9 mouse cellular contexts compared by ENCODE assay signal in genomic region chr4:32923436-32923835, GRCm38 (mm10). TPM values are rescaled to one million over a fixed set of nuclear protein-coding genes. Genes with fewer than 3 reads are reported as not detected.
A peak's percentile ranks its signal among the peaks of the same experiment; 100 is the strongest.
DNase-seq lines count a peak whose midpoint lies in the region; ATAC-seq and TF ChIP-seq lines count a peak whose summit lies in the region.
"Had no signal": no experiment of that assay in that cellular context is flagged by ENCODE, and none has a peak within 500 bp of the region (broad histone marks: within the 10 kb centered on the region; RNA-seq: fewer than 3 reads in every experiment).

No protein-coding gene starts in this region.

- WGBS in embryonic facial prominence, embryonic 13.5 days = 6% methylated on average over 10 of the region's 10 CpGs
- 15% methylated on average over 10 of the region's 10 CpGs for WGBS in limb, embryonic 11.5 days

- H3K4me1 ChIP-seq in ES-E14 (ENCODE audit: control insufficient read depth in 2 of 2, insufficient read depth in 2 of 2, low read length in 2 of 2, poor library complexity in 1 of 2) = peaks cover 4 to 14% of the 10 kb centered on the region in 2 experiments; a peak in 2 of 4 replicates
- H3K4me1 ChIP-seq in embryonic facial prominence, embryonic 13.5 days = peaks cover 17% of the 10 kb centered on the region
- H3K4me1 ChIP-seq in limb, embryonic 11.5 days (ENCODE audit: control insufficient read depth, insufficient read depth, low read length) = no peaks in the 10 kb centered on the region
- H3K4me1 ChIP-seq: liver, embryonic 13.5 days had no signal

- H3K27ac ChIP-seq in ES-E14 (ENCODE audit: insufficient read depth, low read depth, low read length, poor library complexity, severe bottlenecking) = peak overlapping the region; percentile 80
- no peak overlapping the region for H3K27ac ChIP-seq in embryonic facial prominence, embryonic 13.5 days
- no peak overlapping the region for H3K27ac ChIP-seq in limb, embryonic 11.5 days (replicated peaks; ENCODE audit: low read depth, low read length)
- H3K27ac ChIP-seq: liver, embryonic 13.5 days had no signal

- ATAC-seq in embryonic facial prominence, embryonic 13.5 days (ENCODE audit: insufficient number of reproducible peaks, insufficient read depth, low FRiP score, low TSS enrichment, low read depth) = no peak
- no peak for ATAC-seq in limb, embryonic 11.5 days (ENCODE audit: insufficient number of reproducible peaks, low FRiP score, low TSS enrichment, low read depth)
- no peak for ATAC-seq in megakaryocyte-erythroid progenitor cell, adult 5-6 weeks (replicated peaks; ENCODE audit: low FRiP score, low TSS enrichment, poor library complexity, severe bottlenecking)

- no peaks in the 10 kb centered on the region for H3K36me3 ChIP-seq in ES-E14 (ENCODE audit: control insufficient read depth, insufficient read depth, low read length, poor library complexity, severe bottlenecking)
- no peaks in the 10 kb centered on the region for H3K36me3 ChIP-seq in embryonic facial prominence, embryonic 13.5 days
- no peaks in the 10 kb centered on the region for H3K36me3 ChIP-seq in limb, embryonic 11.5 days (ENCODE audit: control insufficient read depth, insufficient read depth, low read length)
- H3K36me3 ChIP-seq: liver, embryonic 13.5 days had no signal

- in situ Hi-C loops in ES-E14 (cut with MboI; ENCODE audit: low sequenced_read_pairs in 2 of 2, unreplicated experiment in 2 of 2) = loop anchor here in 1 of 2 experiments (25.0 kb wide), 1 partner anchor 111 kb away; the partner anchor contains the start of gene Lyrm2

- no peaks in the 10 kb centered on the region for H3K27me3 ChIP-seq in embryonic facial prominence, embryonic 13.5 days
- no peaks in the 10 kb centered on the region for H3K27me3 ChIP-seq in limb, embryonic 11.5 days (ENCODE audit: control insufficient read depth, insufficient read depth, low read length)

- H3K9me3 ChIP-seq in ES-E14 (ENCODE audit: control insufficient read depth, insufficient read depth, low read depth, low read length) = no peaks in the 10 kb centered on the region
- no peaks in the 10 kb centered on the region for H3K9me3 ChIP-seq in embryonic facial prominence, embryonic 13.5 days
- H3K9me3 ChIP-seq in limb, embryonic 11.5 days (ENCODE audit: control insufficient read depth, low read length) = no peaks in the 10 kb centered on the region
- H3K9me3 ChIP-seq: liver, embryonic 13.5 days had no signal

- peak overlapping the region; percentile 24 to 50 for H3K4me3 ChIP-seq in ES-E14 (ENCODE audit: insufficient read depth in 1 of 2, low read depth in 1 of 2, low read length in 2 of 2, poor library complexity in 1 of 2, severe bottlenecking in 1 of 2)
- H3K4me3 ChIP-seq in embryonic facial prominence, embryonic 13.5 days = no peak overlapping the region
- no peak overlapping the region for H3K4me3 ChIP-seq in limb, embryonic 11.5 days (ENCODE audit: low read depth, low read length)
- H3K4me3 ChIP-seq: liver, embryonic 13.5 days had no signal

- H3K4me2 ChIP-seq in embryonic facial prominence, embryonic 13.5 days = peak overlapping the region; percentile 38
- H3K4me2 ChIP-seq in limb, embryonic 11.5 days (ENCODE audit: low read depth, severe bottlenecking) = no peak overlapping the region
- H3K4me2 ChIP-seq: liver, embryonic 13.5 days had no signal

- DNase-seq in gastrocnemius, postnatal 14 days = peak; percentile 11
- DNase-seq in gastrocnemius, postnatal 36 days = no peak
- DNase-seq in ES-E14 (ENCODE audit: low read depth, low spot score) = peak; percentile 59
- peak; percentile 38 for DNase-seq in limb, embryonic 11.5 days (ENCODE audit: low spot score)
- no peak for DNase-seq in thymus, postnatal 4 days
- DNase-seq in frontal cortex, postnatal 14 days (ENCODE audit: low spot score in 2 of 2) = no peak
- DNase-seq: liver, embryonic 13.5 days had no signal

- no peak overlapping the region for H3K9ac ChIP-seq in ES-E14 (ENCODE audit: insufficient read depth, low read depth, low read length, poor library complexity, severe bottlenecking)
- no peak overlapping the region for H3K9ac ChIP-seq in embryonic facial prominence, embryonic 13.5 days
- no peak overlapping the region for H3K9ac ChIP-seq in limb, embryonic 11.5 days (ENCODE audit: low read length)
- H3K9ac ChIP-seq: liver, embryonic 13.5 days had no signal

- intact Hi-C loops in gastrocnemius, postnatal 14 days (cut with DNase I; ENCODE audit: low total_unique reads) = no loop called here
- intact Hi-C loops in gastrocnemius, postnatal 36 days (cut with DNase I) = no loop called here

TF ChIP-seq in ES-E14, 5 proteins besides CTCF, POLR2A, EP300 and RAD21:
- TF ChIP-seq CHD2 (IDR thresholded peaks at IDR 0.05; ENCODE audit: low read depth, low read length) = no peak
- no peak for TF ChIP-seq MAFK (IDR thresholded peaks at IDR 0.05; ENCODE audit: insufficient read depth, low read depth, low read length)
- no peak for TF ChIP-seq ZNF384 (IDR thresholded peaks at IDR 0.05; ENCODE audit: low read depth, low read length)
- no peak for TF ChIP-seq HCFC1 (IDR thresholded peaks at IDR 0.05; ENCODE audit: borderline replicate concordance, insufficient read depth, low read length)

RNA-seq across cellular contexts. Expression of gene Ankrd6, which starts 27.2 kb away (rescaled TPM):
- 1 to 10 TPM; 2.3 TPM for total RNA-seq in gastrocnemius, postnatal 14 days (2021)
- total RNA-seq in gastrocnemius, postnatal 36 days (2021) = 1 to 10 TPM; 3.3 to 4.1 TPM
- total RNA-seq in ES-E14 (2012; rRNA removed) = 7.8 TPM in 2 replicates
- polyA plus RNA-seq in embryonic facial prominence, embryonic 13.5 days (2015; fragmentation: Nextera tagmentation; extraction: Ambion mirVana) = 12.1 and 14.6 TPM in 2 replicates
- polyA plus RNA-seq in limb, embryonic 11.5 days (2014; fragmentation: Nextera tagmentation; extraction: Ambion mirVana) = 9.4 and 10.4 TPM in 2 replicates
- total RNA-seq in megakaryocyte-erythroid progenitor cell, adult 5-6 weeks (2014; fragmentation: Nextera tagmentation) = 4.2 and 9.0 TPM in 2 replicates
- total RNA-seq in megakaryocyte-erythroid progenitor cell, adult 5-6 weeks (2017) = 1.3 and 3.1 TPM in 2 replicates

RNA-seq across cellular contexts. Expression of gene Rragd, which starts 59.4 kb away (rescaled TPM):
- 10 to 100 TPM; 84.1 to 84.5 TPM for total RNA-seq in gastrocnemius, postnatal 14 days (2021)
- 100 to 1,000 TPM; 147 to 166 TPM for total RNA-seq in gastrocnemius, postnatal 36 days (2021)
- 14.4 and 15.0 TPM in 2 replicates for total RNA-seq in ES-E14 (2012; rRNA removed)
- polyA plus RNA-seq in embryonic facial prominence, embryonic 13.5 days (2015; fragmentation: Nextera tagmentation; extraction: Ambion mirVana) = 8.2 and 9.9 TPM in 2 replicates
- polyA plus RNA-seq in limb, embryonic 11.5 days (2014; fragmentation: Nextera tagmentation; extraction: Ambion mirVana) = 25.8 and 26.1 TPM in 2 replicates
- not detected in 2 replicates for total RNA-seq in megakaryocyte-erythroid progenitor cell, adult 5-6 weeks (2014; fragmentation: Nextera tagmentation)
- total RNA-seq in megakaryocyte-erythroid progenitor cell, adult 5-6 weeks (2017) = 0.14 TPM in 1 of 2 replicates, not detected in the other

Comparison
In these comparisons a context has a peak if more than half of its experiments do, and no peak if none do; other contexts are left out.
1. DNase-seq: peak in gastrocnemius, postnatal 14 days (single experiment), ES-E14 (single experiment) and limb, embryonic 11.5 days (single experiment); none in gastrocnemius, postnatal 36 days (0 of 2), thymus, postnatal 4 days (single experiment) and frontal cortex, postnatal 14 days (0 of 2).
2. H3K4me3 ChIP-seq: peak in ES-E14 (2 of 2); none in embryonic facial prominence, embryonic 13.5 days (single experiment) and limb, embryonic 11.5 days (single experiment).
3. RNA of gene Rragd, which starts 59.4 kb away (total RNA-seq): 147 to 166 TPM in gastrocnemius, postnatal 36 days, 84.1 to 84.5 TPM in gastrocnemius, postnatal 14 days and 14.4 to 15.0 TPM in ES-E14; 0.14 TPM in megakaryocyte-erythroid progenitor cell, adult 5-6 weeks; every median in the first group is over 10 times any median in the second.